Mouse (Mus musculus) forebrain, postnatal 0 days (tissue): ENCODE data around the gene H2afv. TPM values are rescaled to one million over a fixed set of nuclear protein-coding genes. Genes with fewer than 3 reads are reported as not detected.
A peak's percentile ranks its signal among the peaks of the same experiment; 100 is the strongest.
"Not testable (repeated sequence)": the region's sequence is repeated elsewhere in the genome, so short reads cannot be mapped to it uniquely, and the experiment has no call there.

Source experiments
- ATAC-seq: fragments of 200-750 bp; cut with Nextera tagmentation; 2 replicates; pipeline ENCODE4 v1.8.0; 2017; ENCODE audit warnings: mild to moderate bottlenecking, moderate library complexity
- DNase-seq: peaks from one replicate; pipeline ENCODE4 v3.0.0-alpha.2; 2015
- H3K27ac ChIP-seq: fragments of 300-500 bp; sonication (generic); 2 replicates; pipeline ENCODE4 v1.5.1; 2014; ENCODE audit warnings: low read depth, mild to moderate bottlenecking, antibody characterized with exemption, low read length, moderate library complexity, mixed read lengths
- H3K27me3 ChIP-seq: fragments of 300-500 bp; sonication (generic); 2 replicates; pipeline ENCODE4 v1.6.1; 2014; ENCODE audit warnings: mild to moderate bottlenecking, low read length, mixed read lengths; ENCODE audit not compliant: insufficient read depth
- H3K36me3 ChIP-seq: fragments of 300-500 bp; sonication (generic); 2 replicates; pipeline ENCODE4 v1.6.1; 2014; ENCODE audit warnings: mild to moderate bottlenecking, moderate library complexity; ENCODE audit not compliant: insufficient read depth
- H3K4me1 ChIP-seq: fragments of 300-500 bp; sonication (generic); 2 replicates; pipeline ENCODE4 v1.6.1; 2014; ENCODE audit warnings: antibody characterized with exemption; ENCODE audit not compliant: insufficient read depth
- H3K4me2 ChIP-seq: fragments of 300-500 bp; sonication (generic); 2 replicates; pipeline ENCODE4 v1.6.1; 2014; ENCODE audit warnings: low read depth, mild to moderate bottlenecking, moderate library complexity
- H3K4me3 ChIP-seq: fragments of 300-500 bp; sonication (generic); 2 replicates; pipeline ENCODE4 v1.5.1; 2014; ENCODE audit warnings: low read depth, low read length, mixed read lengths
- H3K9ac ChIP-seq: fragments of 300-500 bp; sonication (generic); 2 replicates; pipeline ENCODE4 v1.6.1; 2014; ENCODE audit warnings: mild to moderate bottlenecking
- H3K9me3 ChIP-seq: fragments of 300-500 bp; sonication (generic); 2 replicates; pipeline ENCODE4 v1.6.1; 2016; ENCODE audit warnings: low read length
- CTCF ChIP-seq: sonication (generic); IDR thresholded peaks from 2 replicates; pipeline ENCODE4 v1.5.1; 2016; ENCODE audit warnings: antibody characterized with exemption, control low read depth, low read depth
- WGBS: fragments of 180-500 bp; shearing (Covaris S2); extraction: QIAGEN DNeasy Blood & Tissue Kit; methylation state at CpG from one replicate; pipeline ENCODE4 v1.1.7; 2014; 5-methylcytosine and 5-hydroxymethylcytosine counted together
- polyA plus RNA-seq: library from polyadenylated mRNA; unstranded; fragments of >200 nt; fragmentation: Nextera tagmentation; extraction: Ambion mirVana; gene quantifications from 2 replicates; pipeline ENCODE4 v1.2.1, GENCODE M21; 2015
- total RNA-seq: library from RNA; depleted of rRNA; stranded (reverse); fragments of >200 nt; gene quantifications from 2 replicates; pipeline ENCODE4 v1.2.3, GENCODE M21; 2014

Gene H2afv
- total and polyA plus RNA-seq, 2 experiments from 2014 or later = 55.3 to 185 TPM

DNA sequence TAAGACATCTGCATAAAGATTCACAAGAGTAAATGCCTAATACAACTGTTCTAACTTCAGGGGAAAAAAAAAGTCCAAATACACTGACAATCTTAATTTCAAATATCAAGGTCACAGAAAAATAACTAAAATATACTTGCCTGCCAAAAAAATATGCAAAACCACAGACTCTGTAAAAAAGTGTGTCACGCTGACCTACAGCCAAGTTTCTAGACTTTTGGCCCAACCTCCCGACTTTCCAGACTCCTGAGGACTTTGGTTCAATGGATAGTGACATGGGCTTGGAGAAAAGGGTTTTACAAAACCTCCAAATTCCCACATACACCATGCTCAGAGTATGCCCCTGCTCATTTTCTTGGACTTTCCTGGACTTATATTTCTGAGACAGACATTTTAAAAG is 24.3 kb upstream of the H2afv start:
- 0 out of 2 replicates have a peak overlapping the region, but pooled peaks have one; percentile 1 for H3K4me2 ChIP-seq
- H3K36me3 ChIP-seq = peaks cover 26% of the 10 kb centered on the region
- H3K9me3 ChIP-seq = no peaks in the 10 kb centered on the region
- H3K4me1 ChIP-seq = peaks cover 26% of the 10 kb centered on the region
- no peak overlapping the region for H3K27ac ChIP-seq
- ATAC-seq = no peak
- no peak for DNase-seq
- no peak overlapping the region for H3K9ac ChIP-seq
- H3K4me3 ChIP-seq = no peak overlapping the region
- H3K27me3 ChIP-seq = no peaks in the 10 kb centered on the region
- 67% methylated on average over 2 of the region's 2 CpGs for WGBS
- TF ChIP-seq CTCF = no peak

DNA sequence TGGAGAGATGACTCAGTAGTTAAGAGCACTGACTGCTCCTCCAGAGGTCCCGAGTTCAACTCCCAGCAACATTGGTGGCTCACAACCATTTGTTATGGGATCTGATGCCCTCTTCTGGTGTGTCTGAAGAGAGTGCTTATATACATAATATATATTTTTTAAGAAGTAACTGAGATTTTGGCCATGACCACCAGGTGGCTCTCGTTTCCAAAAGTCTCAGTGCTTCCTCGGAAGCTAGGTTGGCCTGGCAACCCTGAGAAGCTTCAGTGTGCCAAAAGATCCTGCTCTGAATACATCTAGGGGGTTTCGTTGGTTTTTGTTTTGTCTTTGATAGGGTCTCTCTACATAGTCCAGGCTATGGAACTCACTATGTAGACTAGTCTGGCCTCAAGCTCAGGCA is 20.9 kb upstream of the H2afv start:
- ATAC-seq = peak; percentile 92
- H3K4me2 ChIP-seq = no peak overlapping the region
- peaks cover 8% of the 10 kb centered on the region; the same call in 1 of the 2 replicates for H3K4me1 ChIP-seq
- WGBS = 18% methylated on average over 4 of the region's 4 CpGs
- no peak overlapping the region for H3K4me3 ChIP-seq
- peak; percentile 91 for DNase-seq
- no peaks in the 10 kb centered on the region for H3K27me3 ChIP-seq
- H3K27ac ChIP-seq = no peak overlapping the region
- no peak overlapping the region for H3K9ac ChIP-seq
- no peaks in the 10 kb centered on the region for H3K9me3 ChIP-seq
- TF ChIP-seq CTCF = peak; percentile 73
- H3K36me3 ChIP-seq = peaks cover 26% of the 10 kb centered on the region

DNA sequence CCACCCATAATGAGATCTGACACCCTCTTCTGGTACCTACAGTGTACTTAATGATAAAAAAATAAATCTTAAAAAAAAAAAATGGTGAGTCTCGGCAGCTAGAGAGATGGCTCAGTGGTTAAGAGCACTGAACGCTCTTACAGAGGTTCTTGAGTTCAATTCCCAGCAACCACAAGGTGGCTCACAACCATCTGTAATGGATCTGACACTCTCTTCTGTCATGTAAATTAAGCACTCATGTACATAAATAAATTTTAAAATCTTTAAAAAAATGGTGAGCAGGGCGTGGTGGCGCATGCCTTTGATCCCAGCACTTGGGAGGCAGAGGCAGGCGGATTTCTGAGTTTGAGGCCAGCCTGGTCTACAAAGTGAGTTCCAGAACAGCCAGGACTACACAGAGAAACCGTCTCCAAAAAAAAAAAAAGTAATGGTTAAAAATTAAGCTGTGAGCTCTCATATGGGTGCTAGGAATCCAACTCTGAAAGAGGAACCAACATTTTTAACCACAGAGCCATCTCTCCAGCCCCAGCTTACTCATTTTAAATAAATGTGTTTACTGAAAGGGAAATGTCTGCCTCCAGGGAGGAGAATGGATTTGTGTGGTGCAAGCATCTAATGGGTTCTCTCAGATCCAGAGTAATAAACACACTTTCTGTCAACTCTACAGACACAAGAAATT is 19.1 kb upstream of the H2afv start:
- no peak for TF ChIP-seq CTCF
- Histone ChIP-seq H3K4me3 (no peak overlapping the region), H3K9ac (no peak overlapping the region), H3K4me1 (no peaks in the 10 kb centered on the region), H3K27ac (no peak overlapping the region), H3K9me3 (no peaks in the 10 kb centered on the region), H3K4me2 (no peak overlapping the region), H3K36me3 (peaks cover 26% of the 10 kb centered on the region), H3K27me3 (no peaks in the 10 kb centered on the region)
- DNase-seq = no peak
- ATAC-seq = no peak
- 93% methylated on average over 6 of the region's 6 CpGs for WGBS

DNA sequence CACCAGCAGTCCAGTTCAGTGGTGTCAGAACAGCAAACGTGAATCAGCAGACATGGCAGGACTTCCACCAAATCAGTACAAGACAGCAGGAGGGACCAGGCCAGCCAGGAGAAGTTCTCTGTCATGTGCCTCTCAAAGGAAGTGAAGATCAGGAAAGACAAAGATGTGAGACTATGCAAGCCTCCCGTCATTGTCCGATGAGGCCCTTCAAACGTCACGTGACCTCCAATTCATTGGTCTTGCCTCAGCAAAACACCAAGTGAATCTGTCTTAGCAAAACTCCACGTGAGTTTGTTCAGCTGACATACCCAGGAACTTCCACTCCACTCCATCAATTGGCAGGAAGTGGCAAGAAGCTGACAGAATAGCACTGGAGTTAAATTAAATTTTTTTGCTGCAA is 11.8 kb upstream of the H2afv start:
- Histone ChIP-seq H3K4me3 (no peak overlapping the region), H3K27me3 (no peaks in the 10 kb centered on the region), H3K9ac (no peak overlapping the region), H3K27ac (no peak overlapping the region), H3K9me3 (no peaks in the 10 kb centered on the region), H3K4me1 (no peaks in the 10 kb centered on the region), H3K36me3 (no peaks in the 10 kb centered on the region), H3K4me2 (no peak overlapping the region)
- DNase-seq (no peak), ATAC-seq (no peak)
- 81% methylated on average over 6 of the region's 6 CpGs for WGBS
- TF ChIP-seq CTCF = no peak

DNA sequence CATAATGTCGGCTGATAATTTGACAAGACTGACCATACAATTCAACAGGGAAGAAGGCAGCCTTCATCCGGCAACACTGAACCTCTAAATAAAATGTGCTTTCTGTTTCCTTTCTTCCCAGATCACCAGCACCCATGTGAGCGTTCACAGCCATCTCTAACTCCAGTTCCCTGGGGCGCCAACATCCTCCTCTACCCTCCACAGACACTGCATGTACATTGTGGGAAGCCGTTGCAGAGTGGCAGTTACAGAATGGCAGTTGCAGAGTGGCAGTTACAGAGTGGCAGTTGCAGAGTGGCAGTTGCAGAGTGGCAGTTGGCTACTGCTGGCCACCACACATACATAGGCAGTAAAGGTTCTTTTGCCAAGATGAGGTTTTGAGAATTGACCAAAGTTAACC is 3.9 kb upstream of the H2afv start:
- not testable (repeated sequence) for DNase-seq, H3K4me1 ChIP-seq, H3K36me3 ChIP-seq, H3K9me3 ChIP-seq, H3K27ac ChIP-seq, H3K27me3 ChIP-seq, H3K4me2 ChIP-seq, H3K4me3 ChIP-seq, ATAC-seq, H3K9ac ChIP-seq
- 93% methylated on average over 5 of the region's 5 CpGs for WGBS

DNA sequence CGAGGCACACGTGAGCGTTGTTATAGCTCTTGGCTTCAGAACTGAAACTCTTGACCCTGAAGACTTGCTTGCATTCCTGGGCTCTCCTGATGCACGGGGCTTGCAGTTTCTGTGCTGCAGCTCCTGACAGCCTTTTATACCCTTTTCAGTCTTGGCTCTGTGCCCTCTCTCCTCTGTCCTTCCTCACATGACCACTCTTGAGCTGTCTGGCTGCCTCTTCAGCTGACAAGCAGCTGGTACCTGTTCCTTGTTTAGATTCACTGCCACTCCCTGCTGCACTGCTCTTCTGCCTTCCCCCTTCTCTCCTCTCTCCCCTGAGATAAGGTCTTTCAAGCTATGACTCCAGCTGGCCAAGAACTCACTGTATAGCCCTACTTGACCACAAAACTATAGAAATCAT is 3.2 kb upstream of the H2afv start:
- ATAC-seq = no peak
- H3K27ac ChIP-seq = no peak overlapping the region
- 82% methylated on average over 4 of the region's 4 CpGs for WGBS
- no peaks in the 10 kb centered on the region for H3K9me3 ChIP-seq
- H3K9ac ChIP-seq = no peak overlapping the region
- no peak for TF ChIP-seq CTCF
- no peaks in the 10 kb centered on the region for H3K36me3 ChIP-seq
- H3K4me1 ChIP-seq = peaks cover 8% of the 10 kb centered on the region; the same call in 1 of the 2 replicates
- no peak overlapping the region for H3K4me2 ChIP-seq
- H3K27me3 ChIP-seq = no peaks in the 10 kb centered on the region
- H3K4me3 ChIP-seq = no peak overlapping the region
- DNase-seq = no peak

DNA sequence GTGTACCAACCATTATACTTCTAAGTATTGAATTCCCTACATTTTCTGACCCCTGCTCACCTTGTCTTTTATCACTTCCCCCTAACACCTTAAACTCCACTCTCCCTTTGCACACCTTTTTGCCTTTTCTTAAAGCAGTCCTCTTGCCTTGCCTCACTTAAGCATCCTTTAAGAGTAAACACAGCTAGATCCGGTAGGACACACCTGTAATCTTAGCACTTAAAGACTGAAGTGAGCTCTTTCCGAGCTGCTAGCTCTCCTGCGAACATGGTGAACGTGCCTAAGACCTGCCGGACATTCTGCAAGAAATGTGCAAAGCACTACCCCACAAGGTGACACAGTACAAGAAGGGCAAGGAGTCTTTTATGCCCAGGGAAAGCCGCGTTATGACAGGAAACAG is 1.7 kb upstream of the H2afv start:
- no peak overlapping the region for H3K4me3 ChIP-seq
- no peak overlapping the region for H3K27ac ChIP-seq
- peaks cover 8% of the 10 kb centered on the region; the same call in 1 of the 2 replicates for H3K4me1 ChIP-seq
- no peaks in the 10 kb centered on the region for H3K27me3 ChIP-seq
- H3K36me3 ChIP-seq = no peaks in the 10 kb centered on the region
- H3K9ac ChIP-seq = no peak overlapping the region
- ATAC-seq (no peak), DNase-seq (no peak)
- TF ChIP-seq CTCF = no peak
- H3K9me3 ChIP-seq = no peaks in the 10 kb centered on the region
- H3K4me2 ChIP-seq = no peak overlapping the region
- WGBS = 94% methylated on average over 7 of the region's 7 CpGs
